Mouse (Mus musculus) embryonic fibroblast, embryonic 13.5 days (primary cell): Measurements from ENCODE around the gene Atn1.

Experiments used
- CTCF ChIP-seq: IDR thresholded peaks from 2 replicates; pipeline ENCODE4 v1.5.1; 2011; ENCODE audit warnings: mild to moderate bottlenecking, control low read depth, low read length, moderate library complexity, borderline replicate concordance; ENCODE audit not compliant: insufficient read depth
- POLR2A ChIP-seq: IDR thresholded peaks from 2 replicates; pipeline ENCODE4 v1.6.1; 2011; ENCODE audit warnings: low read depth, mild to moderate bottlenecking, control low read depth, low read length, moderate library complexity

DNA sequence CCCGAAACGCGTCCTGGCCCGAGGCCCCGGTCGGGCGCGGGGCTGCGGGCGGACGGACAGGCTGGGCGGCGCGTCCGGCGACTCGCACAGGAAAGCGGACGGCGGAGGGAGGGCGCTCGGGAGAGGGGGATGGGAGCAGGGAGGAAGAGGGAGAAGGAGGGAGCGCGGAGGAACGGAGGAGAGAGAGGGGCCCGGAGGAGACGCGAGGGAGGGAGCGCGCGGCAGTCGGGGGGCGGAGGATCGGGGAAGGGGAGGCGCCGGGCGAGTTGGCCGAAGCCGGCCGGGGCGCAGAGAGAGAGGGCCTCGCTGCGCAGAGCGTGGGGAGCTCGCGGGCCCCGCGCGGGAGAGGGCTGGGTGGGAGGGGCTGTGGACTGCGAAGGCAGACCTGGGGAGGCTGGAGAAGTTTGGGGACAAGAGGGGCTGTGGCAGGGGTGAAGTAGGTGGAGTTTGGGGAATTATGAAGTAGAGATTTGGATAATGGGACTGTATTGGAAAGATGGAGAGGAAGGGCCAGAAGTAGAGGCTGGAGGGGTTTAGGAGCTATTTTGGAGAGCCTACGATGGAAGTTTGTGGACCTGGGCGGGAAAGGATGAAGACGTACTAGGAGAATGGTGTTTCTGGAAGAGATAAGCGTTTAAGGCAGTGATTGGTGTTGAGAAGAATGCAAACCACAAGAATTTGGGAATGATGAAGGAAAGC lies 477 bp upstream of the Atn1 start:
- TF ChIP-seq POLR2A (peak; percentile 64), CTCF (no peak)
